Mouse (Mus musculus): ENCODE data around the gene Slc17a7. TPM values are rescaled to one million over a fixed set of nuclear protein-coding genes. Genes with fewer than 3 reads are reported as not detected.
"Not testable (repeated sequence)": the region's sequence is repeated elsewhere in the genome, so short reads cannot be mapped to it uniquely, and the experiment has no call there.

The Slc17a7 gene
- total RNA-seq (2021): under 1 TPM; 0.31 to 0.36 TPM
- long read RNA-seq, experiment 1: 0 reads
- long read RNA-seq, experiment 2: 0 reads

DNA sequence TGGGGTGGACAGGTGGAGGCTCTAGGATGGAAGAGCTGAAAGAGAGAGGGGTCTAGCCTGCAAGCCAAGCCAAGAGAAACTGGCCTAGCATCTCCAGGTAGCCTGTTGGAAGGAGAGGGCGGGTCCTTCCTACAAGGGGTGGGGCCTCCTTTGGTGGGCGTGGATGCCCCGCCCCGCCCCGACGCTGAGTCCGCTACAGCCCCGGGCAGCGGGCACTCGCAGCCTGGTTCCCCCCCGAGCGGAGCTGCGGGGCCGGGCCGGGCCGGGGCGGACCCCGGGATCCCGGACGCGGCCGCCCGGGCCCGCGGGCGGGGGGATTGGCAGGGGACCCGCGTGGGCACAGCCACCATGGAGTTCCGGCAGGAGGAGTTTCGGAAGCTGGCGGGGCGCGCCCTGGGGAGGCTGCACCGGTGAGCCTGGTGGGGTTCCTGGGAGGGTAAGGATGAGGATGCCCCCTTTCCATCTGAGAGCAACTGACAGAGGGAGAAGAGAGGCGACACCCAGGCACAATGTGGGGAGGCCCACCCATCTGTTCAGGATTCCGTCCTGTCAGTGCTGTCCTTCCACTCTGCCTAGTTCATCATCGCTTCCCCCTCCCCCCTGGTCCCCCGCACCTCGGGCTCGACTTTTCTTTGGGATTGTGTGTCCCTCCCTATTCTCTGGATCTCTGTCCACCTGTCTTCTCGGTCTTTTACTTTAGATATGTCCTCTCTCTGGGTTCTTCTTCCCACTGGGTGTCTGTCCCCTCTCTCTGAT is at the start of gene Slc17a7:
Slc17a7 (plus strand) TSS at position 215 of the 756 bp plus-strand sequence.
- intact Hi-C loops (cut with DNase I): loop anchor here (2.0 kb wide), 1 partner anchor 135 kb away; no protein-coding TSS in a partner anchor
- peak; percentile 44 for DNase-seq
- TF ChIP-seq CTCF (IDR thresholded peaks at IDR 0.05): no peak
- Histone ChIP-seq H3K27ac (no peak within 1 kb of the TSS), H3K4me3 (peak within 1 kb of the TSS; percentile 67)

DNA sequence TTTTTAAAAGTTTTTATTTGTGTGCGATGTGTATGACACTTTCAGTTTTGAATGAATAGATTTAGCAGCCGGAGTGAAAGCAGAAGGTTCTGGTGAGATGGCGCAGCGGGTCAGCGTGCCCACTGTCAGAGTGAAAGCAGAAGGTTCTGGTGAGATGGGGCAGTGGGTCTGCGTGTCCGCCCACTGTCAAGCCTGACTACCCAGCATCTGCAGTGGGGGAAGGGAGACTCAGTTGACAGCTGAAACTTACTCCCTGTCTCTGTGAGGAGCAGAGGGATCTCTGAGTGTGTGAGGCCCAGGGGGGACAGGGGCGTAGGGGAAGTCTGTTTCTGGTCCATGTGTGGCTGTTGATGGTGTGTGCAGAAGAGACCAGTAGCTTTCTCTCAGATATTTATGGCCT is 46.2 kb upstream of the Slc17a7 start:
- DNase-seq: no peak
- H3K4me3 ChIP-seq: no peak overlapping the region
- intact Hi-C loops (cut with DNase I): no loop called here
- no peak for TF ChIP-seq CTCF (IDR thresholded peaks at IDR 0.05)
- no peak overlapping the region; the same call in 1 of the 2 replicates for H3K27ac ChIP-seq

DNA sequence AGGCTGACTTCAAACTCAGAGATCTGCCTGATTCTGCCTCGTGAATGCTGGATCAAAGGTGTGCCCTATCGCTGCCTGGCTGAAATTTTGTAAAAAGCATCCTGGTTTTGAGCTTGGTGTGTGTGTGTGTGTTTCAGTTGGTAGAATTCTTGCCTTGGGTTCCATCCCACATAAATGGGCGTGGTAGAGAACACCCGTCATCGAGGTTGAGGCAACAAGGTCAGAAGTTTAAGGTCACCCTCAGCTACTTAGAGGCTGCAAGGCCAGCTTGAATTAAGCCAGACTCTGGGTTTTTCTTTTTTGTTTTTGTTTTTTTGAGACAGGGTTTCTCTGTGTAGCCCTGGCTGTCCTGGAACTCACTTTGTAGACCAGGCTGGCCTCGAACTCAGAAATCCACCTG is 45.4 kb upstream of the Slc17a7 start:
- no peak for DNase-seq
- TF ChIP-seq CTCF (IDR thresholded peaks at IDR 0.05): no peak
- intact Hi-C loops (cut with DNase I): no loop called here

DNA sequence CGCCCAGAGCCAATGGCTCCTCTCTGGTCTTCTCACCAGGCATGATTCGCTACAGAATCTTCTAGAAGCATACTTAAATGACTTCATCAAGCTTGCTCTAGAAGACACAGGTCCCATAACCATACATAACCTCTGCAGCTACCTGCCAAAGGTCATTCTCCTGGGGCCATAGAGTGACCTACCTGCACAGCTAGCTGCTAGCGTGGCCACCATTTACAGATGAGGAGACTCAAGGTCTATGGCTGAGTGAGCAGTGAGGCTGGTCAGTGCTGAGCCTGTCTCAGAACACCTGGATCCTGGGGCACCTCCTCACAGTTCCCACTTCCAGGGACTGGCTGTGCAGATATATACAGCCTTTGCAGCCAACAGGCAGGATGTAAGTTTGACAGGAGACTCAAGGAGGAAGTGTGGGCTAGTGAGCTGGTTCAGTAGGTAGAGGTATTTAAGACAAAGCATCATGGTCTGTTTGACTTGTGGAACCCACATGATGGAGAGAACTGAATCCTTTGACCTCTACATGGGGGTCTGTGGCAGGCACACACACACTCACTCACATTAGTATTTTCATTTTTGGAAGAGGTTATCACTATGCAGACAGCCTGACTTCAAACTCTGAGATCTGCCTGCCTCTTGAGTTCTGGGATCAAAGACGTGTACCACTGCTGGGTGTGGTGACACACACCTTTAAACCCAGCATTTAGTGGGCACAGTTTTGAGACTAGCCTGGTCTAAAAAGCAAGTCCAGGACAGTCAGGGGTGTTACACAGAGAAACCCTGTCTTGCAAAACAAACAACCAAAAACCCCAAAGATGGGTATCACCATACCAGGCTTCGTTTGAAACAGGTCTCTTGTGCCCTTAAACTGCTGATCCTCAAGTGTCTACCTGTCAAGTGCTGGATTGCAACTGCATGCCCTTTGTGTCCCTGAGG is 43.7 kb upstream of the Slc17a7 start:
- intact Hi-C loops (cut with DNase I): loop anchor here (5.0 kb wide), 1 partner anchor 38 kb away; no protein-coding TSS in a partner anchor
- Histone ChIP-seq H3K4me3 (no peak overlapping the region), H3K27ac (peak overlapping the region; percentile 95)
- no peak for DNase-seq
- TF ChIP-seq CTCF (IDR thresholded peaks at IDR 0.05): no peak

More for the DNA sequence above, 45.4 kb upstream of the Slc17a7 start:
- Histone ChIP-seq H3K27ac (no peak overlapping the region), H3K4me3 (no peak overlapping the region)

DNA sequence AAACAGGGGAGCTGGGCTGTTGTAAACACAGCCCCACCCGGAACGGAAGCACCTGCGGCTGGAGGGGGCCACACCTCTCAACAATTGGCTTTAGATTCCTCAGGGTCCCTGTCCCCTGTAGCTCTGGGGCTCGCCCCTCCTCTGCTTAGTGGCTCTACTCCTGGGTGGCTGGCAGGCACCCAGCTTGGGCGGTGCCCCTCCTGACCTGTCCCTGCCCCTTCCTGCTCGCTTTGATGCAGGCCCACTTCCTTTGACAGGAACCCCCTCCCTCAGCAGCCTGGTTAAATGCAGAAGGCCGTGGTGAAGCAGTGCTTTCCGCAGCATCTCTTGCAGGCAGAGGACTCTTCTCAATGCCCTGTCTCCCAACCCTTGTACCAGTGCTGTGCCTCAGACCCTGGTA is 42.3 kb upstream of the Slc17a7 start:
- no peak for TF ChIP-seq CTCF (IDR thresholded peaks at IDR 0.05)
- intact Hi-C loops (cut with DNase I): loop anchor here (5.0 kb wide), 1 partner anchor 39 kb away; no protein-coding TSS in a partner anchor
- peak overlapping the region; percentile 95 for H3K27ac ChIP-seq
- peak overlapping the region; percentile 85 for H3K4me3 ChIP-seq
- peak; percentile 72 for DNase-seq

DNA sequence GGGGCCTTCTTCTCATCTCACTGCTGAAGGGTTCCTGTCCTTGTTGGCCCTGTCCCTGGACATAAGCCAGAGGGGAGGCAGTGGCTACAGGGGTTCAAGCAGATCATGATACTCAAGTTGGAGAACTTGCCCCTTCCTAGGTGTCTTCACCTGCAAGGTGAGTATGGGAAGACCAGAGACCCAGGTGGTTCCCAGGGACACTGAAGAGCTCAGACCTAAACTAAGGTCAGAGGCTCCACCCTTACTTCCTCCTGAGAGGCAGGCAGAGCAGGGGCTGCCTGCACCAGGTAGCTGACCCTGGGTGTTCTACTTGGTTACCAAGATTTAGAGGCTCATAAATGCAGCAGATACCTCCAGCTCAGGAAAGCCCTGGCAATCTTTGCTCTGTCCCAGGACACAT is 41.8 kb upstream of the Slc17a7 start:
- TF ChIP-seq CTCF (IDR thresholded peaks at IDR 0.05): no peak
- intact Hi-C loops (cut with DNase I): loop anchor here (5.0 kb wide), 1 partner anchor 40 kb away; no protein-coding TSS in a partner anchor
- Histone ChIP-seq H3K4me3 (peak overlapping the region; percentile 85), H3K27ac (peak overlapping the region; percentile 95)
- DNase-seq: no peak

DNA sequence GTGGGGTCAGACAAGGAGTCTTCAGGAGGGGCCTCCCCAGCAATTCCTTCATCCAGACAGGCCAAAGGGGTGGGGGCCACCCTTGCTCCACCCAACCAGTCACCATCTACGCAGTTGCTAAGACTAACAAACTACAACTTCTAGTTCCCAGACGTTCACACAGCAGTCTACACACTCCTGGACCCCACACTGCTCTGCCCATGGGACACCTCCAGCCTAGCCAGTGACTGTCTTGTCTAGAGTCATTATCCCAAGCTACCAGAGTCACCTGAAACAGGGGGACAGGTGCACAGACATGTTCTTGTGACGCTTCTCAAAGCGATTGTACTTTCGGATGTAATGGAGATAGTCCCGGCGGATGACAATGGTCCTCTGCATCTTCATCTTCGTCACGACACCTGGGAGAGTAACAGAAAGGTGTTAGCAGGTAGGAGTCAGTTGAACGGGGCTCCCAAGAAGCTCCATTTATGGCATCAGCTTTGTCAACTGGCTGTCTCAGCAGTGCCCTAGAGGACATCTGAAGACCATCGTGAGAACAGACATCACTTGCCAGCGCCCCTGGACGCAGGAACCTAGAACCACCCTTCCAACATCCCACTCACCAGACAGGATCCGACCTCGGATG is 41.1 kb upstream of the Slc17a7 start:
- Histone ChIP-seq H3K27ac (peak overlapping the region; percentile 95), H3K4me3 (peak overlapping the region; percentile 85)
- TF ChIP-seq CTCF (IDR thresholded peaks at IDR 0.05): no peak
- no peak for DNase-seq
- intact Hi-C loops (cut with DNase I): loop anchor here (5.0 kb wide), 1 partner anchor 40 kb away; no protein-coding TSS in a partner anchor

DNA sequence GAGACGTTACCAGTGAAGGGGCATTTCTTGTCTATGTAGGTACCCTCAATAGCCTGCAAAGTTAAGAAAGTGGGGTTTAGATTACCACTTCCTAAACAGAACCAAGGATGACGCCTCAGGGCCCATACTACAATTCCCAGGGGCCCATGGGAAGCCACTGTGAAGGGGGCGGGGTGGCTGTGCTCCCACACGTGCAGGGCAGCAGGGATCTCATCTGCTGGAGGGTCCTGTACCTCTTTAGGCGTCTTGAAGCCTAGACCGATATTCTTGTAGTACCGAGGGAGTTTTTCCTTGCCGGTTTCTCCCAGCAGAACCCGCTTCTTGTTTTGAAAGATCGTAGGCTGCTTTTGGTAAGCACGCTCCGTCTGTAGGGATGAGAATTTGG is 40.6 kb upstream of the Slc17a7 start:
- intact Hi-C loops (cut with DNase I): loop anchor here (5.0 kb wide), 1 partner anchor 41 kb away; no protein-coding TSS in a partner anchor
- Histone ChIP-seq H3K4me3 (peak overlapping the region; percentile 85), H3K27ac (peak overlapping the region; percentile 95)
- no peak for DNase-seq
- TF ChIP-seq CTCF (IDR thresholded peaks at IDR 0.05): no peak

DNA sequence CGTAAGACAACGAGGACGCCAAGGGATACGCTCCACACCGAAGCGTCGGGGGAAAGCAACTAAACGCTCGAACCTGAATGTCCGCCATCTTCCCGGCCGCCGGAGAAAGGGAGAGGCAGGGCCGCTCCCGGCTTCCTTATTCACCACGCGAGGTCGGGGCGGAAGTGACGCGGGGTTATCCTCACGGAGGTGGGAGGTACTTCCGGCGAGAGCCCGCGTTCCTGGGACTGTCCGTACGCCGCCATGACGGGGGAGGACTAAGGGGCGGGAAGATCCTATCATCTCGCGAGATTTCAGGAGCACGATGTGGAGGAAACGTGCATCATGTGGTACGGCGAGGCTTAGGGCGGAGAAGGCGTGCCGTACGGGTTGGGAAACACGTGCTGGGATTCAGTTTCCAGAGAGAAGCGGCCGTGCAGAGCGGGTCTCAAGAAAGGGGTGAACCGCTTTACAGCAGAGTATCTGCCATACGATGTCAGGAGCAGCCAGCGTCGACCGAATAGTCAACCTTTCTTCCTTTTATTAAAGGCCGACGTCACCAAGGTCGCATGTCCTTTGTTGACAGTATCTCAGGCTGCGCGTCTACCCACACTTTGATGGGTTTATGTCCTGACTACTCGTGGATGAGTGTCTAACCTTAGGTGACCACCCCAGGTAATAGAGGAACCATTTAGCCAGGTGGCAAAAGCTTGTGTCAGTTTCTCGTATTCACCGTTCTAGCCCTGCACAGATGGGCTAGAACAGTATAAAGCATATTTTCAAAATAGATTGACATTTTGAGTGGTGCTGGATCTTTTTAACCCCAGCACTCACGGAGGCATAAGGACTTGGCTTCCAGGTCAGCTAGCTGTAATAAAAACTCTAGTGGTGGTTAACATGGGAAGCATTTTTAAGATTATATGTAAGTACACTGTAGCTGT is 39.3 kb upstream of the Slc17a7 start, which contains the start of gene Rps11:
Rps11 (minus strand) TSS at position 216 of the 920 bp plus-strand sequence.
- peak; percentile 99 for DNase-seq
- Histone ChIP-seq H3K4me3 (peak within 1 kb of the TSS; percentile 85), H3K27ac (peak within 1 kb of the TSS; percentile 95)
- intact Hi-C loops (cut with DNase I): loop anchor here (5.0 kb wide), 1 partner anchor 42 kb away; no protein-coding TSS in a partner anchor
- no peak for TF ChIP-seq CTCF (IDR thresholded peaks at IDR 0.05)

DNA sequence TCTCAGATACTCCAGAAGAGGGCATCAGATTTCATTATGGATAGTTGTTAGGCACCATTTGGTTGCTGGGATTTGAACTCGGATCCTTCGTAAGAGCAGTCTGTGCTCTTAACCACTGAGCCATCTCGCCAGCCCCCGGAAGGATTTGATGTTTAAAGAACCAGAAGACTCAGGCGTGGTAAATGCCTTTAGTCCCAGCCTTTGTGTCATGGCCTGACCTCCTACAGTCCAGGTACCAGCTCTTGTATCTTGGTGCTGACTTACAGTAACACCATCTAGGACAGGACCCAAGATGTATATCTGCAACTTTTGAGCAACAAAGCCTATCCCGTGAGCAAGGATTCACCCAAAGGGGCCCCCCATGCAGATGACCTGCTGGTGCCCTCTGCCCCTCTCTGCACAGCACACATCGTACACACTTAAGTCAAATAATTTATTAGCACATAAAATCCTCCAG is 38.6 kb upstream of the Slc17a7 start:
- intact Hi-C loops (cut with DNase I): no loop called here
- Histone ChIP-seq H3K4me3 (peak overlapping the region; percentile 85), H3K27ac (peak overlapping the region; percentile 95)
- DNase-seq: no peak
- TF ChIP-seq CTCF (IDR thresholded peaks at IDR 0.05): no peak

DNA sequence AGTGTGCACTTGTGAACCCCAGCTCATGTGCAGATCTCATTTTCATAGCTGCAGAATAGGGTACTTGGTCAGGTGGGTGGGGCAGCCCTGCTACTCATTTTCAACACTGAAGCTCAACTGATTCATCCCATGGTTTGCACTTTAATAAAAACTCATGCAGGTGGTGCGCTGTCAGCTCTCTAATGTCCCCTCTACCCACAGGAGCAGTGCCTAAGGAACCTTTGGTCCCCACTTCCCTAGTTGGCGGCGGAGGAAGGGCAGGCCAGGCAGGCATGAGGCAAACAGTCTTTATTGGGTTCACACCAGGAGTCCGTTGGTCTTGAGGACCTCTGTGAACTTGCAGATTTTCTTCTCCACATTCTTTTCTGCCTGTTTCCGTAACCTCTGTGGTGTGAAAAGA is 38.1 kb upstream of the Slc17a7 start:
- intact Hi-C loops (cut with DNase I); H3K4me3 ChIP-seq; DNase-seq: not testable (repeated sequence)
- peak overlapping the region; percentile 95; the same call in 1 of the 2 replicates for H3K27ac ChIP-seq
